Mouse (Mus musculus): Measurements from ENCODE around the gene Gm4792.

- no peak for TF ChIP-seq CTCF (conservative IDR thresholded peaks at IDR 0.05; ENCODE audit: low read length)
- no peak for TF ChIP-seq NANOG (IDR thresholded peaks at IDR 0.05; ENCODE audit: borderline replicate concordance, low read length)
Observed at GRCm38 (mm10) chr10:94313146-94313545, 14.6 kb upstream of the Gm4792 start.

Data from E14TG2a.4 (cell line).